Mouse (Mus musculus) neutrophil, adult 5-6 weeks (primary cell): ENCODE data around the gene Ostf1. TPM values are rescaled to one million over a fixed set of nuclear protein-coding genes. Genes with fewer than 3 reads are reported as not detected.

Experiments used
- ATAC-seq: fragments of 151-379, 151-347 bp; 2 replicates; pipeline ENCODE4 v1.8.0; 2017; ENCODE audit warnings: mild to moderate bottlenecking, moderate TSS enrichment; ENCODE audit not compliant: insufficient number of reproducible peaks, poor library complexity, low FRiP score, severe bottlenecking; ENCODE audit errors: extremely low read depth
- total RNA-seq: library from RNA; stranded (forward); fragments of 200-1000 nt; gene quantifications from 2 replicates; pipeline ENCODE4 v1.2.3, GENCODE M21; 2017

The Ostf1 gene
- 401 and 405 TPM in 2 replicates for total RNA-seq

DNA sequence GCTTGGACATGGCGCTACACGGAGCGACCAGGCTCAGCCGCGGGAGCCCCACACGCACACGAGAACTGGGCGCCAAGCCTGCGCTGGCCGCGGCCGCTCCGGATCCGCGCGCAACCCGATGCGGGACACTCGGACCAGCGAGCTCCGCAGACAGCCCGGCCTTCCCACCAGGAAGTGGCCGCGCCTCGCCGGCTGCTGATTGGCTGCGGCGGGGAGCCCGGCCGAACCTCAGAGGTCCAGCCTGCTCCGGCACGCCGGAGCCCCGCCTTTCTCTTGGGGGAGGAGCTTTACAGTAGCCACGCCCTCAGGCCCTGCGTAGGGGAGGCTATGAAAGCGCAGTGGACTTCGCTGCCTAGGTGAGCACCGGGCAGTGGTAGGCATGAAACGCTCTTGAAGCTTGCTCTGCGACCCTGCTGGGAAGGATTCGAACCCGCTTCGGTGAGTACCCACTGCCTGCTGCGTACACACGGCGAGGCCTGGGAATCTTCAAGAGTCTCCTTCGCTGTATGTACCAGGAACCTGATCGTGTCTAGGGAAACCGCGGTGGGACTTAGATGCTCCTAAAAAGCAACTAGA lies at the start of gene Ostf1, which contains the start of gene Nmrk1:
Gene Ostf1, minus strand, starts transcription at position 180 of the 576 bp plus-strand sequence.
Gene Nmrk1, plus strand, starts transcription at position 307 of the 576 bp plus-strand sequence.
- ATAC-seq: peak; percentile 86

DNA sequence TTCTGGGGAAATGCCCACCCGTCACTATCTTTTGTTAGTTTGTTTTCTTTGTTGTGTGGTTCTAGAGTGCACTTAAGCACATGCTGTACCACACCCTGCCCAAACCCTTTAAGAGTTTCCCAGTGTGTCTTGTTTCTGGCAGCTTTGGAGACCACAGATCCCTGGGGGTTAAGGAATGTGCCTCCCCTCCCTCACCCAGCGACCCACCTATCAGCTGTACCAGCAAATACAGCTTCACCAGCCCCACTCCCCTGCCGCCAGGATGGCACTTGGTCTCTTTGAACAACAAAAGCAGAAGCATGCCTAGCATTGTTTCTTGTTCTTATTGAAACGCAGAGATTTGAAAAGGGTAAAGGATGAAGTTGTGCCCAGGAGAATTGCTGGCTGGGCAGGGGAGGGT lies 41.5 kb upstream of the Ostf1 start:
- no peak for ATAC-seq

DNA sequence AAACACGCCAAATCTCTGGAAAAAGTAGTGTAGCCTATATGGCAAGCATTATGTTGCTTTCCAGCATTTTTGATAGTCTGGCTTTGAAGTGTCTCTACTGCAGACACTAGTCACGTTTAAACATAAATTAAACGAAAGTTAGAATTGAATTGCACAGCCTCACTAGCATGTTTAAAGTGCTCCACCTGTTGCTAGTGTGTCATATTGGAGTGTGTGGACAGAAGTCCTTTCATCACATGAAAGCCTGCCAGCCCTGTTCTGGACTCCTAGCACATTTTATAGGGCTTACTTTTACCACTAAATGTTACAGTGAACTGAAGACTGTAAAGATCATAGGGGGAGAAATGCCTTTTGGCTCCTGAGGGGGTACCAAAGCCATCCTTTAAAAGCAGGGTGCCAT lies 40.9 kb upstream of the Ostf1 start:
- no peak for ATAC-seq

DNA sequence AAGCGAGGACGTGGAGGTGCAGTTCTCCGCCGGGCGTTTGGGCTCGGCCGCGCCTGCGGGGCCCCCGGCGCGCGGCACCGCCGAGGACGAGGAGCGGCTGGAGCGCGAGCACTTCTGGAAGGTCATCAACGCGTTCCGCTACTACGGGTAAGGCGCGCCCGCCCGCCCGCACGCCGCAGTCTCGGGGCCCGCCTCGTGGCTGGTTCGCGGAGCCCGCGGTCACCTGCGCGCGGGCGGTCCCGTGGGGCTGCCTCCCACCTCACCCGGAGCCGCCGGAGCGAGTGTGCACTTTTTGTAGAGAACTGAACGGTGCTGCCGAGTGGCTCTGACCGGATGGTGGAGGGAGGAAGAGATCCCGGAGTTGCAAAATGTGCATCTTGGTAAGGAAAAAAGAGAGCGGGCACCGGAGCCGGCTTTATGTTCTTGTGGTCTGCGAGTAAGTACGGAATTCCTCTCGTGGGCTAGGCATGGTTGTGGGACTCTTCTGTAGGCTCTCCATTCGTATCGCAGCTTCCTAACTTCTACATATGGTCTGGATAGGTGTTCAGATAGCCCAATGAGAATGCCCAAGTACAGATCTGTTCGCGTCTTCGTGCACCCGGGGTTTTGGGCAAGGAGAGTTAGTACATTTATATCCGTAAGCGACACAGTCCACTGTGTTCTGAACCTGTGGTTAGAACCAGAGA lies 39.6 kb upstream of the Ostf1 start:
- ATAC-seq: no peak; the same call in 1 of the 2 replicates

DNA sequence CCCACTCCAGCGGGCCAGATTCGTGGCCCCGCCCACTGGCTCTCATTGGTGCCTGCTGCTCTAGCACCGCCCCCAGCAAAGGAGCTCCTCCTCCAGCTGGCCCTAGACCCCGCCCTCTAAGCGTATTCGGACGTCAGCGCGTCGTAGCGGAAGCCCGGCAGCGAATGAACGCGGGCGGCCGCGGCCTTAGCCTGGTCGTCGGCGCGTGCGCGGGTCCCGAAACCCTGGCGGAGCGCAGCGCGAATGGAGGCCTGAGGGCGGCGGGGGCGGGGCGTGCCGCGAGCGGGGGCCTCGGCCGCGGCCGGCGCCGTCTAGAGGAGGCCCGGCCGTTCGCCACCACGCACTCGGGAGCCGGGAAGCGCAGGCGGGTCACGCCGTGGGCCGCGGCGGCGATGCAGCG lies 39.0 kb upstream of the Ostf1 start, which contains the start of gene Carnmt1:
Gene Carnmt1, plus strand, starts transcription at position 157 of the 400 bp plus-strand sequence.
- ATAC-seq: peak; percentile 99

DNA sequence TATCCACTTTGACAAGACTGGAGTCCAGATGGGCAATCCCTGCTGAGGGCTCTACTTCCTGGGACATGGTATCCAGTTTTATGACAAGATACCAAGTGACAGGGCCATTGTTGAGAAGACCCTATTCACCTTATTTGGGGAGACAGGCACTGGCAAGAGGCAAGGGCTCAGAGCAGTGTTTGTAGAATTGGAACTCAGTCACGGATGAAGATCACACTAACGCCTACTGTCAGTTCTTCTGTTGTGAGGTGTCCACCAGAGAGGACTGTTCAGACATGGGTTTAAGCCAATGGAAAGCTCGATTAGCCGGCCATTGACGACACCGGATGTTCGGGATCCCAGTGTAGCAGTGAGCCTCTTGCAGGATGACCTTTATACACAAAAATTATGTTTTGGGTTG lies 37.9 kb upstream of the Ostf1 start:
- no peak for ATAC-seq

DNA sequence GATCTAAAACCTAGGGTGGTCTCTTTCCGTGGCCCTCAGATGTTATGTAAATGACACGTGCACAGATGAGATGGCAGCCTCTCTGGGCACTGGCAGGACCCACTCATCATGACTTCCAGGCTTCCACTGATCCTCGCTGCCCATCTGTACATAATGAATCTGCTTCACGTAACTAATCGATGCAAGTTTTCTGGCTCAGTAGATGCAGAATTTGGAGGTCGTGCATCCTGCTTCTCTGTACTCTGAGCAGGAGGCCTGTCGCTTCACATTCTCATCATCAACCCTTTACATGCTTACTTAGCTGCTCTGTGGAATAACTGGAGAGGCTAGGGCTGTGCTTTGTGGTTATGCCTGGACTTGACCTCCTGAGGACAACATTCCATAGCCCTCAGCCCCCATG lies 35.3 kb upstream of the Ostf1 start:
- ATAC-seq: no peak

DNA sequence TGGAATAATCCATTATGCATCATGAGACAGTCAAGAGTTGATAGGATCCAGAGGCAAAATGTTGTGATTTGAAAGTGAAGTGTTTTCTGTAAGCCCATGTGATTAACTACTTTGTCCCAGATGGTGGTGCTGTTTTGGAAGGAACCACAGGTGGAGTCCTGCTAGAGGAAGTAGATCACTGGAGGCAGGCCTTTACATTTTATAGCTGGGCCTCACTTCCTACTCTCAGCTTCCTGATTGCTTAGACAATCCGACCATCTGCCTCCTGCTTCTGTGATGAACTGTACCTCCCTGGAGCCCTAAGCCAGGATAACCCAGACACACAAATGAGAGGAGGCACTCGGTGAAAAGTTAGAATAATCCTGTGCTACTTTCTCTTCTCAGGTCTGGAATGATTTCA lies 32.3 kb upstream of the Ostf1 start:
- ATAC-seq: peak; percentile 67

DNA sequence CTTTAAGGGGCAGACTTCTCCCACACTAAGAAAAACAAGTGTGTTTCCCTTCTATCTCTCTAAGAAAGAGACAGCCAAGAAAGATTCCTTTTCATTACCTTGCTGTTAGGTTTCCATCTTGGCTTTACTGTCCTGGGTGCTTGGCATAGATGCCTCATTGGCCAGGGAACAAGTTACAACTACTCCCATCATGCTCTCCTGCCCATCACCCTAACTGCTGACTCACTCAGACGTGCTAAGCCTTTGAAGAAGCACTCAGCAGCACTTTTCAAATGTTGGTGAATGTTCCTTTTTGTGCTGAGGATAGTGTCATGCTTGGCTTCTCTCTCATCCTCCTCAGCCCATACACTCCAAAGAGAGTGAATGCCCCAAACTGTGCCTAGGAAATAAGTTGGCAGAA lies 30.1 kb upstream of the Ostf1 start:
- ATAC-seq: no peak

DNA sequence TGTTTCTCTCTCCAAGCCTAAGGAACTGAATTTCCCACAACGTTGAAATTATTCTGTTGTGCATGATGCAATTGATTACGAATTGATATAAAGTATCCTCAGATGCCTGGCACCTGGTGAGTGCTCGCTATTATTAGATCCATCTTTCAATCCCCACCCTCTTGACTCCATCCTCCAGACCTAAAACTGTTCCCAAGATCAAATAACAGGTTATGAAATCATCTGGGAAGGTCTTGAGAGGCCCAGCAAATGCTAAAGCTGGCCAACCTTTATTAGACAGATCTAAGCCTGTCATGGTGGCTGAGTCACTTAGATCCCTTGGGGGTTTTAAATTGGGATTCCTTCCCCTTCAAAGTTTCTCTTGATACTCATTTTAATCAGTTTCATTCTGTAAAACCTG lies 28.8 kb upstream of the Ostf1 start:
- ATAC-seq: no peak

DNA sequence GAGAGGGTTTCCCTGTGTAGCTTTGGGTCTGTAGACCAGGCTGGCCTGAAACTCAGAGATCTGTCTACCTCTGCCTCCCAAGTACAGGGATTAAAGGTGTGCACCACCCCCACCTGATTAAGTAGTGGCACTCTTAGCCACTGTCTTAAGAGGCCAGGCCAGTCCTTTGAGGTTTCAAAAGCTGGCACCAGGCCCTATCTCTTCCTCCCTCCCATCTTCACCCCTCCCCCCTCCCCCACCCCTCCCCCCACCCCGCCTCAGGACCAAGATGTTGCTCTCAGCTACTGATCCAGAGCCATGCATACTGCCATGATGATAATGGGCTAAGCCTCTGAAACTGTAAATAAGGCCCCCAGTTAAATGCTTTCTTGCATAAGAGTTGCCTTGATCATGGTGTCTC lies 27.7 kb upstream of the Ostf1 start:
- no peak for ATAC-seq

DNA sequence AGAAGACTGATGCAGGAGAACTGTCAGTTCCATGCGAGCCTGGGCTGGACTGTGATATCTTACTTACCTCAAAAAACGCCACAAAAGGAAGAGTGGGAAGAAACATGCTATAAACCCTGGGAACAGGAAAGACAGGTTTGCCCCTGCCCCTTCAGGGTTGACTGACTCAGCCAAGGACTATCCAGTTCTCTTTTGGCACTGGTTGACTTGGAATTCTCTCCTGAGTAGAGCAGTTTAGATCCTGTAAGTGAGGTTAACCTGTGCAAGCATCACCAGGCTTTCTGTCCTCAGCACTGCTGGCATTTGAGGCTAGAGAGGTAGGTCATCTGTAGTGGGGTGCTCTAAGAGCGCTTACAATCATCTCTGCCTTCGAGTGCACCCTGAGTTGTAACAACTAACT lies 26.9 kb upstream of the Ostf1 start:
- ATAC-seq: no peak

DNA sequence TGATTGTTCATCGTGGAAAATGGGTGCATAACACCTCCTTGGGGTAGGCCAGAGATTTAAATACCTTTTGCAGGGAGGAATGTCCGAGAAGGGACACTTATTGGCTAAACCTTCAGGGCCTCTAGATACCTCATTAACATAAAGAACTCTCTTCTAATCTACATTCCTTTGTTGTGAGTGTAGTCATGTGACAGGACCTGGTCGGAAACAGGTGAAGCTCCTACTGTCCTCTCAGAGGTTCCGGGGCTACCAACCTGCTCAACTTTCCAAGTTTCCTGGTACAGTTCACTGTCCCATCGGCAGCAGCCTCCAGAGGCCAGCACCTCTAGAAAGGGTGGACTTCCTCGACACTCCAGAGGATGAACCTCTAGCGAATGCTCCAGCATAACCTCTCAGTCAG lies 24.4 kb upstream of the Ostf1 start:
- no peak for ATAC-seq

DNA sequence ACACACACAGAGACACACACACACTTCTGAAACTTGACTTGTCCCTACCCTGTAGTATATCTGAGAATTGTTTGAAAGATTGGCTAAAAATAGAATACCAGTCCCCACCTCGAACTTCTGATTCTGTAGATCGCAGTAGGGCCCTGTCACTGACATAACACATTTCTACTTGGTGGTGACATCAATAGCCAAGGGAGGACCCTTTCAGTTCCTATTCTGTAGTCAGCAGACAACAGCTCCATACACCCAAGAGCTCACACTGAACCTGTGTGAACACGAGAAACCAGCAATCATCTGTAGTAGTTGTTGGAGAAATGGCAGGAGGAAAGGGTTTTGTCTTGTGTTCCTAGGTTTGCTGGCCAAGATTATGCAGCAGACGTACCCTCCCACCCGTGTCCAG lies 23.4 kb upstream of the Ostf1 start:
- ATAC-seq: no peak

DNA sequence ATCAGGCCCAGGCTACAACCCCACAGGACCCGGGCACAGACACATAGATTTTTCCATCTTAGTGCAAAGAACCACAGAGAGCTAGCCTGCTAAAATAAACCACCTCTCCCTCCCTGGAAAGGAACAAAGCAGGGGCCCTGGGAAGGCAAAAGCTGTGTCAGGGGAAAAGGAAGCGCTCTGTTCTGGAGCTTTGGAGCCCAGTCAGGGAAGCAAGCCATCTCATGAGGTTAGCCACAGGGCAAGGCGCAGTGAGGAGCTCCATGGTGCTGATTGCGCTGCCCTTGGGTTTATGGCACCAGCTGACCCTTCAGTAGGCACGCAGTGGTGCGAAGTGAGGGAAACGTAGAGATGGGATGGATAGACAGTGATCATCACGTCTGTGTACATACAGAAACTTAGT lies 22.7 kb upstream of the Ostf1 start:
- ATAC-seq: no peak

DNA sequence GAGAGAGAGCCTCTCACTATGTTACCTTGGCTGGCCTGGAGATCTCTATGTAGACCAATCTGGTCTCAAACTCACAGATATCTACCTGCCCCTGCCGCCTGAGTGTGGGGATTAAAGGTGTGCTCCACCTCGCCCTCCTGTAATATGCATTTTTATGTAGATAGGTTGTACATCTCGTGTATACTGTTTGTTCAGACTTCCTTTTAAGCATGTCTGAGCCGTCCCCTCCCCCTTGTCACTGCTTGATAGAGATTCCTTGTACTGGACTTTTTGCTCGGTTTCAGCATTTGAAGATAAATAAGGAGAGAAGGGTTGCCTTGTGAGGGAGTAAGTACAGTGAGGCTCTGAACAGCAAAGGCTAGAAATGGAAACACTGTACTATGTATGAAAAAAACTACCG lies 21.4 kb upstream of the Ostf1 start:
- ATAC-seq: no peak

DNA sequence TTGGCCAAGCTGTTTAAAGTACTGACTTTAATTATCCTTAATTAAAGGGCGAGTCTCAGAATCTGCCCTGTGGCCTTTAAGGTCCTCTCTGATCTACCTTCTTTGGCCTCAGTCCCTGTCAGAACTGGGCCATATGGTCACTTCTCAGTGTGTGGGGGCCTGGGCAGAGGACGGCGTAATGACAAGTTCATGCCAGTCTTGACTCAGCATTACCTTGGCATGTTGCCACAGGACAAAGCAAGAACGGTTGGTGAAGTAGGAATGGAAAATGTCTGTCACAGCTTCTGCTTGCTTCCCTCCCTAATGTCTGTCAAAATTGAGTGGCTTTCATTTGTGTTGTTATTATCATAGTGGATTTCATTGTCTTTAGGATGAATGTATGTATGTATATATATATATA lies 21.0 kb upstream of the Ostf1 start:
- no peak for ATAC-seq

DNA sequence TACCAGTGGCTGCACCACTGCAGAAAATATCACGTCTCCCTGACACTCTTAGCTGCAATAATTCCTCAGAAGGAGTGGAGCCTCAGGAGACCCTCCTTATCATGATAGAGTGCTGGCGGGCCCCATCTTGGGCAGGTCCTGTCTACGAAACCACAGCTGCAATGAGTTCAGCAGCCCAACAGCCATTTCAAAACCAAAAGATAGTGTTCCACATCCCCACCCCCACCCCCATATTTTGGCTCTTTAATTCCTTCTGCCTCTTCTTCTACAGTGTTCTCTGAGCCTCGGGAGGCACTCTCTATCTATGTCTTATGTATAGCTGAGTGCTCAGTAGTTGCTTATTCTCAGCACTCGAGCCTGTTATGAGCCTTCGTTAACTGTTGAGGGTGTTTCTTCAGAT lies 18.9 kb upstream of the Ostf1 start:
- ATAC-seq: no peak

DNA sequence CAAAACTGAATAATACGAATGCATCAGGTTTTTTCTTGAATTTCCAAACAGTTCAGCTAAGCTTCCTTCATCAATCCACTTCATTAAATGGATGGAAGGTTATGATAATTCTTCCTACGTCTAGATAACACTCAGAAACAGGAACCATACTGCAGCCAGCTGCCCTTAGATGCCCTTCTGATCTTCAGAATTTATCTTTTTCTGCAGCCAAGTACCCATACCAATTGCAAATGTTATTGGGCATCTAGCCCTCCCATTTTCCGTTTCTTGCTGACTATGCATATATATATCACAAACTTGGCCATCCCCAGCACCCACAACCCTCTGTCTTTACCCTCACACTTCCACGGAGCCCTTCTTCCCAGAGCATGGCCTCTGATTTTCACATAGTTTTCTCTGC lies 18.3 kb upstream of the Ostf1 start:
- no peak for ATAC-seq

DNA sequence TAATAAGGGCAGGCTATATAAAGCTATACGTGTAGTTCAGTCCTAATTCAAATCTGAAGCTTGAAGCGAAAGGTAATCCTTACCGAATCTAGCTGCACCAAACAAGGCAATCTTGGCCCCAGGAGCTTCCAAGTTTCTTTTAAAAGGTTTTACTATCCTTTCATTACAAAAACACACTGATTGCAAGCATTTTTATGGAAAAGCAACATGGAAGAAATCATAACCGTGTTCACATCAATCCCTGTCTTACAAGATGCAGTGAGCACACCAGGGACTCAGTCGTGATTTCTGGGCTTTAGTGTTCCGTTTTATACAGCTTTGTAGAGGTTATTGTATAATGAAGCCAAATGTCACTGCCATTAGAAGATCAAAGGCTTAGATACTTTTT lies 16.9 kb upstream of the Ostf1 start:
- ATAC-seq: no peak
